Mouse (Mus musculus): Measurements from ENCODE around the gene Oaz1.
"Not testable (repeated sequence)": the region's sequence is repeated elsewhere in the genome, so short reads cannot be mapped to it uniquely, and the experiment has no call there.

Gene Oaz1

GRCm38 (mm10) chr10:80822528-80822927, 3.9 kb upstream of the Oaz1 start:
- DNase-seq (ENCODE audit: low read depth, low spot score), result no peak

GRCm38 (mm10) chr10:80823316-80823715, 3.1 kb upstream of the Oaz1 start:
- no peak for DNase-seq (ENCODE audit: low read depth, low spot score)

GRCm38 (mm10) chr10:80823847-80824643, 2.4 kb upstream of the Oaz1 start:
- peak; percentile 71 for DNase-seq (ENCODE audit: low read depth, low spot score)

GRCm38 (mm10) chr10:80824827-80825226, 1.6 kb upstream of the Oaz1 start:
- peak; percentile 56 for DNase-seq (ENCODE audit: low read depth, low spot score)

- DNase-seq (ENCODE audit: low read depth, low spot score), result no peak
Observed at GRCm38 (mm10) chr10:80827063-80827869, 810 bp downstream of the Oaz1 start.

GRCm38 (mm10) chr10:80827870-80828420, 1.5 kb downstream of the Oaz1 start:
- no peak for DNase-seq (ENCODE audit: low read depth, low spot score)

- not testable (repeated sequence) for DNase-seq (ENCODE audit: low read depth, low spot score)
Observed at GRCm38 (mm10) chr10:80828587-80828986, 2.1 kb downstream of the Oaz1 start.

GRCm38 (mm10) chr10:80829359-80830278, 3.2 kb downstream of the Oaz1 start:
- DNase-seq (ENCODE audit: low read depth, low spot score), result no peak

GRCm38 (mm10) chr10:80831136-80831535, 4.7 kb downstream of the Oaz1 start:
- peak; percentile 79 for DNase-seq (ENCODE audit: low read depth, low spot score)

GRCm38 (mm10) chr10:80832818-80833217, 6.4 kb downstream of the Oaz1 start:
- DNase-seq (ENCODE audit: low read depth, low spot score), result no peak

GRCm38 (mm10) chr10:80835617-80836016, 9.2 kb downstream of the Oaz1 start:
- DNase-seq (ENCODE audit: low read depth, low spot score), result no peak

- no peak for DNase-seq (ENCODE audit: low read depth, low spot score)
Observed at GRCm38 (mm10) chr10:80836949-80837379, 10.5 kb downstream of the Oaz1 start.

GRCm38 (mm10) chr10:80837827-80838226, 11.4 kb downstream of the Oaz1 start:
- no peak for DNase-seq (ENCODE audit: low read depth, low spot score)

- no peak for DNase-seq (ENCODE audit: low read depth, low spot score)
Observed at GRCm38 (mm10) chr10:80838346-80838912, 12.0 kb downstream of the Oaz1 start.

GRCm38 (mm10) chr10:80839848-80840247, 13.4 kb downstream of the Oaz1 start:
- DNase-seq (ENCODE audit: low read depth, low spot score), result no peak

- no peak for DNase-seq (ENCODE audit: low read depth, low spot score)
Observed at GRCm38 (mm10) chr10:80841685-80842084, 15.2 kb downstream of the Oaz1 start.

- no peak for DNase-seq (ENCODE audit: low read depth, low spot score)
Observed at GRCm38 (mm10) chr10:80842334-80842733, 15.9 kb downstream of the Oaz1 start.

- no peak for DNase-seq (ENCODE audit: low read depth, low spot score)
Observed at GRCm38 (mm10) chr10:80843087-80843930, 16.9 kb downstream of the Oaz1 start.

- DNase-seq (ENCODE audit: low read depth, low spot score), result no peak
Observed at GRCm38 (mm10) chr10:80843931-80844547, 17.6 kb downstream of the Oaz1 start, which contains the start of gene Lingo3. Gene Lingo3 (minus strand): TSS chr10:80844039.

Measured in A20 (cell line).